Mouse (Mus musculus) frontal cortex, postnatal 10 days (tissue): ENCODE data around the gene Dok7.

Source experiments
- DNase-seq, 2 experiments: peaks; one replicate each; pipeline ENCODE4 v3.0.0; 2022; ENCODE audit warnings: low spot score in 2 of 2, mixed read lengths in 1 of 2

Dok7 gene

GRCm38 (mm10) chr5:35057582-35057981 lies 1.0 kb downstream of the Dok7 start:
- no peak for DNase-seq

- no peak for DNase-seq
Observed at GRCm38 (mm10) chr5:35058216-35058615, 1.6 kb downstream of the Dok7 start.

DNA sequence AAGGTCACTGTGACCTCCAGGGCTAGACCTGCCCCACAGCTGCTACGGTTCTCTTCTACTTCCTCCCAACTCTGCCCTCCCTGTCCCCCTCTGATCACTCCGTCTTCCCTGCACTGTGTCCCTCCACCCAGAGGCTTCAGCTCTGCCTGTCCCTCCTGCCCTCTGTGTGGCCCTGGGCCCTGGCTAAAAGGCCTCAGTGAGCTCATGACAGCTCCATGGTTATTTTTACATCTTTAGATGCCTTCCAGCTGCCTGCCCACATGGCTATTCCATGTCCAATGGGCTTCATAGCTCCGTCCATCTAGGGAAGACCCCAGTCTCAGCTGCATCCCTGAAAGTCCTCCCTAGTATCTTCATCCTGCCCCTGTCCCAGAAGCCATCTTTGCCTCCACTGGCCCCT lies 3.5 kb downstream of the Dok7 start:
- DNase-seq, result no peak

DNA sequence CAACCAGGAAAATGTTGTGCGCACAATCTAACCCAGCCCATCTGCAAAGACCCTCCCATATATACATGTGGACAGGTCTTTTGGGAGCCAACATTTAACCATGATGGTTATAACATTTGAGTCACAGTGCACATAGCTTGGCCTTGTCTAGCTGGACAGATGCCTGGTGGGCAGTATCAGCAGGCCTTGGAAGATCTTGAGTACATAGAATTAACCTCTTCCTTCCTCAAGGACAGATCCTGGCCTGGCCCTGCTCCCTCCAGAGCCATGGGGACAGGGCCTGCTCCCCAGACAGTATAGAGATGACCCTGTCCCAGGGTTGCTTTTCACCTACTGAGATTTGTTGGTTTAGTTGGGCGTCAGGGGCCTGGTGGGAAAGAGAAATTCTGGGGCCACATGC lies 13.3 kb downstream of the Dok7 start:
- DNase-seq, result no peak

DNA sequence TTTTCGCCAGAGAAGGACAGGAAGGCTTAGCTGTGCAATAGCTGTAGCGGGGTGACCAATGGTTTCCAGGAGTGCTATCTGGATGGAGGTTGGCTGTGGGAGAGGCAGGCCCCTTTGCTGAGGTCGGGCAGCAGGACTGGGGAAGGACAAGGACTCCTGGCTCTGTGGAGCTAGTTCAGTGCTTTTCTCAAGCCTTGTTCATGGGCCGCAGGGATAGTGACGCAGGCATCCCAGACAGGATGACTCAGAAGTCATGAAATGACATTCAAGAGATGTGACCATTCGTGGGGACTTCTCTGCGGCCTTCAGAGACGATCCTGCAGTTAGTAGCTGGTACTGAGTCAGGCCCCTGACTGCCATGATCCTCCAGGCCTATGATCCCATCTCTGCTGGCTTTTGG lies 13.7 kb downstream of the Dok7 start:
- no peak for DNase-seq

DNA sequence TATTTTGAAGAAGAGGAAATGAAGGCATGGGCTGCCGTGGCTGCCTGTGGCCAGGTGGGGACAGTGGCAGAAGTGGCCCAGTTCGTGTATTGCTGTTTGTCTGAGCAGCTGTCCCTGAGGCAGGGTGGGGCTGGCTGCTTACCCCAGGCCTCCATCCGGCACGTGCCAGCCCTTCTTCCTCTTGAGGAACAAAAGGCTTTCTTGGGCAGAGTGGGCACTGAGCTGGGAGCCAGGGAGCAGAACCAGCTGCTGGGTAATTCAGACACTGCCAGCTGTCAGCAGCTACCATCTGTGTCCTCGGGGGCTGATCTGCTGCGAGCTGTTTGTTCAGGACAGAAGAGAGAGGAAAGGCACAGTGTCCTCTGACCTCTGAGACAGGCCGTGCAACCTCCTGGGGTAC lies 14.4 kb downstream of the Dok7 start:
- peak; percentile 23 to 44 for DNase-seq

GRCm38 (mm10) chr5:35071855-35072254 lies 15.3 kb downstream of the Dok7 start:
- no peak for DNase-seq

GRCm38 (mm10) chr5:35073235-35073634 lies 16.7 kb downstream of the Dok7 start:
- no peak for DNase-seq

GRCm38 (mm10) chr5:35073992-35074391 lies 17.4 kb downstream of the Dok7 start:
- DNase-seq, result no peak

DNA sequence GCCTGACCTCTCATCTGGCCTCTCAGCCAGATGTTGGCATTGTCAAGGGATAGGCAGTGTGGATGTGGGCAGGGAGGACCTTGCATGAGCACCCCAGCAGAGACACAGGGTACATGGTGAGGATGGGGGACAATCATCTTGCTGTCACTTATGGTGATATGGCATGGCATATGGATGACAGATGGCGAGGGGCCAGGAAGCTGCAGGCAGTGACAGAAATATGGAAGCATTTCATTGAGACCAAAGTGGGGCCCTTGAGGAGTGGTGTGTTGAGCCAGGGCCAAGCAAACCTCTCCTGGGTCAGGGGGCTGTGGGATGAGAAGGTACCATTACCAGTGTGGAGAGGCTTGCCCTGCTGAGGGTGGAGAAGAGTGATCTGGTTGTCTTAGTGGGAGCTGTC lies 19.8 kb downstream of the Dok7 start:
- no peak for DNase-seq

DNA sequence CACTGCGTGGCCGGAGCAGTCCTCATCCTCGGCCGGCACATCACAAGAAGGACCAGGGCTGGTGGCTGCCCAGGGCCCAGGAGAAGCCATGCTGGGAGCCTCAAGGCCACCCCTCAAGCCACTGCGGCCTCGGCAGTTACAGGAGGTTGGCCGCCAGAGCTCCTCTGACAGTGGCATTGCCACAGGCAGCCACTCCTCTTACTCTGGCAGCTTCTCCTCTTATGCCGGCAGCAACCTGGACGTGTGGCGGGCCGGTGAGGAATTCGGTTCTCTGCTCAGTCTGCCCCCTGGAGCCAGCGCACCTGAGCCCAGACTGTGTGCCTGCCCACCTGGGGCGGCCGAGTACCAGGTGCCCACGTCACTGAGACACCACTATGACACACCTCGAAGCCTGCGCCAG lies 22.5 kb downstream of the Dok7 start:
- DNase-seq, result no peak

- DNase-seq, result no peak
Observed at GRCm38 (mm10) chr5:35084913-35085312, 28.3 kb downstream of the Dok7 start.

DNA sequence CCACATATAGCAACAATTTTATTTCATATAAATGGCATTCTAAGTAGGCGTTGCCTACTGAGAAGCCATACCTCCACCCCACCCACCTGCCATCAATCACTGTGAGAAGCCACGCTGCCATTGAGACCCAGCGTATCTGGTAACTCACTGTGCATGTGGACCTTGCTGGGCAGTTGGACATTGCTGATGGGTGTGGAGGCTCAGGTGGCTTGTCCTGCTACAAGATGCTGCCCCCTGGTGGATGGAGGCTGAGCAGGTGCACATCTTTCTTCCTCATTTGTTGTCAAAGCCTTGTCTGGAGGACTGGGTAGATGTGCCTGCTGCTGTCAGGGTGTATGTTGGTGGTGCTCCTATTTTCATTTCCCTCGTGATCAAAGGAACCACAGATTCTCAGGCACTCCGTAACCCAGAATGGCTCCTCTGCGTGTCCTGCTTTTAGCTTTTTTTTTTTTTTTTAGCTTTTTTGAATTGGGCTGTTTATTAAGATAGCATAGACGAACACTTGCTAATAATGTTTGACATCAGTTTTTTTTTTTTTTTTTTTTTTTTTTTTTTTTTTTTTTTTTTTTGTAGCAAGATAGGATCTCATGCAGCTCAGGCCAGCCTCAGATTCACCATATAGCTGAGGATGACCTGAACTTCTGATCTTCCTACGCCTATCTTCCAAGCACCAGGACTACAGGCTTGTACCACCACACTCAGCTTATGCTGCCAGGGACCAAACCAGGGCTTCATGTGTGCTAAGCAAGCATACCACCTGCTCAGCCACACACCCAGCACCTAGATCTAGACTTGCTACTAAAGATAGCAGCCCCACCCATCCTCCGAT lies 32.4 kb downstream of the Dok7 start:
- peak; percentile 38 to 39 for DNase-seq

DNA sequence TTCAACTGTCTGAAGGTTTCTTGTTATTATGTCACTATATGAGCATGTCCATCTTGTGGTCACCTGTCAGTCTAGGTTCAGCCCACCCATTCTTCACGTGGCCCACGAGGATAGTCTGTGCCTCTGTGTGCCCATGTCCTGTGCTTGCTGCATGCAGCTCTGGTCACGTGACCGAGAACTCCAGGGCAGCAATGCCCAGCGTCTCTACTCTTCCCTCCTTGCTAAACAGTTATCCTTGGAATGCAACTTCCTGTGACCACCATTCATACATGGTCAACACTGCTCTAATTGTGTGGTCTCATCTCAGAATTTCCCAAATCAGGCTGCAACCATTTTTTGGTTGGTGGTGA lies 33.0 kb downstream of the Dok7 start:
- no peak for DNase-seq

DNA sequence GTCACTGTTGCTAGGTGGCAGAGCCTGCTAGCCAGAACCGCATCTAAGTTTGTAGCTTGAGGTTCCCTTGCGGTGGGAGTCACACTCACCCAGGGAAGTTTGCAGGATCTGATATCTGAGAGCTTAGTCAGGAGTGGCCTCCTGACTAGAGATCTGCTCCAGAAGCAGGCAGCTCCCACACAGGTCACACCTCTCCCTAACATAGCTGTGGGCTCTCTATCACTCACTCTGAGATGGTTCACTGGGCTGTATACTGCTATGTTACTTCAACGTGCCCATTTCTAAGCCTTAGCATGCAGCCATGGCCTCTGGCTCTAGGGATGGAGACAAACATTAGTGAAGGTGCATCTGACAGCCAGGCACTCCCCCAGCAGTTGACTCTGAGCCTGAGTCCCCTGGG lies 35.1 kb downstream of the Dok7 start:
- DNase-seq, result no peak

- DNase-seq, result no peak
Observed at GRCm38 (mm10) chr5:35103086-35103485, 46.5 kb downstream of the Dok7 start.

DNA sequence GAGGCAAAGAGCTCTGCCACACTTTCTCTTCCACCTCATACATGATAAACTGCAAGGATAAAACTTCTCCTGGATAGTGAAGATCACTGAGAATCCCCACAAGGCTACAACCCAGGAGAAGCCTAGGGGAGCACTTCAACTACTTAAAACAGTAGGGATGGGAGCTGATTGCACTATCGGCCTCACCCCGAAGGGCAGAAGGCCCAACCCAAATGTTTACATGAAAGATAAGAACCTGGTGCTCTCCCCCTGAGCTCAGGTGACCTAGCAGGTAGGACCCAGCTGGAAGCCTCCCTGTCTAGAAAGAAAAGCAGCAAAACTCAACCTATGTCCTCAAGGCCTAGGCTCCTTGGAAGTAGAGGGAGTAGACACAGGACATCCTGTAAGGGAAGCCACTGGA lies 47.0 kb downstream of the Dok7 start:
- DNase-seq, result no peak

DNA sequence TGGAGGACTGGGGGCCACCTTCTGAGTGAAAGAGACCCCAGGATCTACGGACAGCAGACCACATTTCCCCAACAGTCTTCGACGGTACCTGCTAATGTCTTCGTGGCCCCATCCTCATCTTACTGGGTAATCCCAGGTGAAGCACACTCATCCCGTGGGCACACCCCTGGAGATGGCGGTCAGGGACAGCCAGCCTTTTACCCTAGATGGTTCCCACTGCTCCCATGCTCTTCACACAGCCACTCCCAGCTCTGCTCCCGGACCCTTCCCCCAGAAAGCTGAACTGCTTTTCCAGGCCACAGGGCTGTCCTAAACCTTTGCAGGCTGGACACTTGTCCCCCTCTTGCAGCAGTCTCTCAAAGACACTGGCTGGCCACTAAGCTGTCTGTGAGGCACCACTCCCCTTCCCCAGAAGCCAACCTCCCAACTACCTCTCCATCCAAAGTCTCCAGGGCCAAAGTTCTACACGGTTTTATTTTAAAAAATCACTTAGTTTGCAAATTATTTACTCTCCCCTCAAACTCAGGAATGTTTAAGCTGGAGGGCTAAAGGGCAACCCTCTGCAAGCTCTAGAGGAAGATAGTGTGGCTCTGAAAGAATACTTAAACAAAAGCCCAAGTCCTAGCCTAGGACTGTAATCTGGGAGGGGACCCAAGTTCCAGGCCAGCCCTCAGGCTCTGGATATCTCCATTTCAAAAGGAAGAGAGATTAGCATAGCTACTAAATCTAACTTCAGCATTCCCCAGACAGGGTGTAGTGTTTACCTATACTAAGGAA lies 47.8 kb downstream of the Dok7 start:
- no peak for DNase-seq

- peak; percentile 81 to 88 for DNase-seq
Observed at GRCm38 (mm10) chr5:35104960-35105921, 48.7 kb downstream of the Dok7 start, which contains the start of gene Lrpap1. Gene Lrpap1 (minus strand): TSS chr5:35105766.

GRCm38 (mm10) chr5:35105922-35106298 lies 49.3 kb downstream of the Dok7 start:
- DNase-seq, result peak in 1 of 2 experiments; percentile 43

DNA sequence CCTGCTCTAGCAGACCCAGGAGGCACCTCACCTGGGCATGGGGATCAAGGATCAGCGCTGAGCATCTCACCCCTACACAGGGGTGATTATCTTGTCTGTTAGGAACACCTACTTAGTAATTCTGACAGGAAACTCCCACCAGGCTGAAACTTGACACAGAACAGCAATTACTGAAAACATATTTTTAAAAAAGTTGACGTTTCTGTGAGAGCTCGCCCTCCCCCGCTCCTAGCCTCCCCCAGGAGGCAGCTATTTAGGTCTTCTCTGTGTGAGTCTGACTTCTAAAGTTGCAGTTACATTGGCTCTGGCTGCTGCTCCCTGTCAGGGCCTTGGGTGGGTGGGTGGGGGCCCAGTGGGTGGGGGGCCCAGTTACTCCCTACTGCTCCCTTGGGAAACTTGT lies 55.9 kb downstream of the Dok7 start:
- no peak for DNase-seq

DNA sequence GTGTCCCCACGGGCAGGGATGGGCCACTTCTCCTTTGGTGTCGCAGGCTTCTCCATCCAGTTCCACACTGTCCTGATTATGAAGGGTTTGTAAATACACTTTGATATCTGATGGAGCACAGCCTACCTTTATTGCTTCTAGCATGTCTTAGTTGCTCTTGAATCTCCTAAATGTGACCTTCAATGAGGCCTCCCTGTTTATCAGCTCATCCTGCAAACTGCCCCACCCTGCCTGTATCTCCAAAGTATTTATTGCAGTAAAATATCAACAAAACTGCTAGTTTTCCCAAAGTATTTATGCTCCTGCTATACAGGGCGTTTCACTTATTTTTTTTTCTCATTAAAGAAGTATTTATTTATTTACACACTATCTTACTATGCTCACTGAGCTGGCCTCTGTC lies 59.4 kb downstream of the Dok7 start:
- no peak for DNase-seq
